Mouse (Mus musculus) CD4-positive, CD25-positive, alpha-beta regulatory T cell, adult 2 months (primary cell): ENCODE measurements around the gene Rnf182.

ENCODE experiments used
- DNase-seq: peaks from one replicate; pipeline ENCODE4 v3.0.0-alpha.2; 2012; ENCODE audit warnings: low read depth, low spot score

Rnf182 gene

DNA sequence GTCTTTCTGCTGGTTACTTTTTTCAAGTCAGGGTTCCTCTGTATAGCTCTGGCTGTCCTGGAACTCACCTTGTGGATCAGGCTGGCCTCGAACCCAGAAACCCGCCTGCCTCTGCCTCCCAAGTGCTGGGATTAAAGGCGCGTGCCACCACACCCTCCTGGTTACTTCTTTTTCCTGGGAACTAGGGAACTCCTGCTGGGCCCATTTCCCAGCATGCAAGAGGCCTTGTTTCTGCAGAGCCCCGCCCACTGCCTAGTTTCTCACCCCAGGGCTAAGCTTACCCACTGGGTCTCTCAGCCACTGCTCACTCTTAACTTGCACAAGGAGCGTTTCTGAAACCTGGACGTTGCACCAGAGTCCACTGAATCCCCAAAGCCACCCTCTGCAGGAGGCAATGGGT is 80.5 kb downstream of the Rnf182 start:
- DNase-seq, result no peak

DNA sequence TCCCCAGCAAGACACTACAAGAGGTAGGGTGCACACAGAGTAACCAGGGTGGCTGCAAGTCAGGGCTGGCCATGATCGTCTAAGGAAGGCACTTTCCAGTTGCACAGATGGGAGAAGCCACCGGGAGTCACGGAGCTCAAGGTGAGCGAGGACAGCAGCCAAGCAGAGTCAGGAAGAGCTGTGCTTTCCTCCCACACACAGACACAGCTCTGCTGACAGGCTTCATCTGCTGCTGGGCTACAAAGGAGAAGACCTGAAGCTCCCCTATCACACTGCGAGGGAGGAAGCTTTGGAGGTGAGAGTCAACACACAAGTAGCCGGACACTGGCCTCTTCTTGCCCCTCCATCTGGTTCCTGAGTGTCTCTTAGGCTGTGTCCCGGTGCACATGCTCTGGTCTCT is 83.0 kb downstream of the Rnf182 start:
- no peak for DNase-seq

DNA sequence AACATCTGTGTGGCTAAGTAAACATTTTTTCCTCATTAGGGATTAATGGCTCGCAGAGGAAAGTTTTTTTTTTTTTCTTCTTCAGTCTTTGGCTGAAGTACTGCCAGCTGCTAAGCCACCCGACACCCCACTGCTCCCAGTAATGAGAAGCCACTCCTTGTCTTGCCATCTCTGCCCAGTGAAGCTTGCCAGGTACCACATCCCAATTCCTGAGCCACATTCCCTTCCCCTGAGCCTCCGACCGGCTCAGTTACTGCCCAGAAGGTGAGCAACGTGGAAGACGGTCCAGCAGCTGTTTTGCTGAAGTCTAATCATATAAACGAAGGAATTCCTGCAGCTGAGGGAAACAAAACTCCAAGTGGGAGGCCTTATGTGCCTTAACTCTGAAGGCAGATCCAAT is 88.0 kb downstream of the Rnf182 start:
- no peak for DNase-seq

DNA sequence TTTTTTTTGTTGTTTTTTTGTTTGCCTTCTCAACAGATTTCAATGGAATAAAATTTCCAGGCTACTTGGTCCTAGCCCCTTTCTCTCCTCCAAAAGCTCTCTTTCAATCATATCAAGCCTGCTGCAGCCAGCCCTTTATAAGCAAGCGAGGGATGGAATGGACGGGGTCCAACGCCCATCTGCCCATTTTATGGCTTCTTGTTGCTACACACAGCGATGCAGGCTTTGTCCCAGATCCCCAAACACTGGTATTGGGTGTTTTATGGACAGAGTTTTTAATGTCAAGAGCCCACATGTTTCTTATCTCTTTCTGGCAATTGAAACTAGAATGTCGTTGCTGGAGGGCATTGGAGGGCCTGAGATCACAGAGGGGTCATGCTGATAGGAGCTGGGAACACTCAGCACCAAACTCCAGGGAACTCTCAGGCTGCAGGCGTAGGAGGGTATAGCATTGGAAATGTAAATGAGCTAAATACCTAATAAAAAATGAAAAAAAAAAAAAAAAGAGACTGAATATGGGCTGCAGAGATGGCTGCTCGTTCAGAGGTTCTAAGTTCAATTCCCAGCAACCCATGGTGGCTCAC is 89.1 kb downstream of the Rnf182 start:
- no peak for DNase-seq

DNA sequence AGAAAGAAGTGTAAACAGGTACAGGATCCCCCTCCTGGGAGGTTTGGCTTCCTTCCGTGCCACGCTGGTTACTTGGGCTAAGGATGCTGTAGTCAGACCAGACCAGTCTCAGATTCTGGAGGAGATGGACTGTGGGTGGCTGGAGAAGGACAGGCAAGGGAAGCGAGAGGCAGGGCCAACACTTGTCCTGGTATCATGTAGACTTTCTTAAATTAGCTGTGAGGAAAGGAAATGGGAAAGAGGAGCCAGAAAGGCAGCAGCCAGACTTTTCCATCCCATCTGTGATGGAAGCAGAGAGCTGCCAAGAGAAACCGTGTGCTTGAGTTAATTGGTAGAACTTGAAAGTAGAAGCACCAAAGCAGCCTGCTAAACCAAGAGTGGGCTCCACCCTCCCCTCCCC is 90.9 kb downstream of the Rnf182 start:
- DNase-seq, result no peak

DNA sequence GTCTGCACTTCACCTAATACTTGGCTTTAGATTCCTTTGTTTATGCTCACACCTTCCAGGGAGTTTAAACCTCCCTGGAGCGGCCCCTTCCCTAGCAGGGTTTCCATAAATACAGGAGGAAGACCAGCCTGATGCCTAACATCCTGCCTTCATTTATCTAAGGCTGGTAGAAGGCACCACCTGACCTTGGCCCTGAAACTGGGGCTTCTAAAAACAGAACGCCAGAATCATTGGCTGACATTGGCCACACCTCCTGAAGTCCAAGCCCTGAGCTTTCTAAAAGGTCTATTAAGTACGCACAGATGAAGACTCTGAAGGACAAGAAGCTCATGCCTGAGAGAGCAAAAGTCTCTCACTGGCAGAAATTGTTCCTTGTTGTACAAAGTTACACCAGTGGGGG is 94.0 kb downstream of the Rnf182 start:
- no peak for DNase-seq

DNA sequence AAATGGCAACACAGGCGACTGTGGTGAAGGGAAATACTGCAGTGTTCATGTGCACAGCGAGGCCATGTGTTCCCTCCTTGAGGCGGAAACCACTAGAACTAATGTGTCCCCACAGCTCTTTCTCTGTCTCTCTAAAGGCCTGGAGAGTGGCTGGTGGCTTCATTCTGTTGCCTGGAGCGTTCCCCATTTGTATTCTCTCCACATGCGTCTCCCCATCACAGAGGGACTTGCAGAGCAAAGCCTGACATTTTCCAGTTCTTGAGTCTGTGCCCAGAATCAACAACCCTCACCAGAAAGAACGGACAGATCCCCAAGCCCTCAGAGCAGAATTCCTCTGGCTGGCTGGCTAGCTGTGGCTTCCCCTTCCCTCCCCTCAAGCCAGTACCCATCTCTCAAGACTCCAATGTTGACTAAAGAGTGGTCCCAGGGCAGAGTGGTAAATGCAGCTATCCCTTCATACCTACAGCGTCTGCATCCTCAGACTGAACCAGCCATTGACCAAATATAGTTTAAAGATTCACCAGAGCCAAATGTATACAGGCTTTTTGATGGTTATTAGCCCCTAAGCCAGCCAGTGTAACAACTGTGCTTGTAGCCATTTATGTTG is 96.3 kb downstream of the Rnf182 start:
- DNase-seq, result no peak

DNA sequence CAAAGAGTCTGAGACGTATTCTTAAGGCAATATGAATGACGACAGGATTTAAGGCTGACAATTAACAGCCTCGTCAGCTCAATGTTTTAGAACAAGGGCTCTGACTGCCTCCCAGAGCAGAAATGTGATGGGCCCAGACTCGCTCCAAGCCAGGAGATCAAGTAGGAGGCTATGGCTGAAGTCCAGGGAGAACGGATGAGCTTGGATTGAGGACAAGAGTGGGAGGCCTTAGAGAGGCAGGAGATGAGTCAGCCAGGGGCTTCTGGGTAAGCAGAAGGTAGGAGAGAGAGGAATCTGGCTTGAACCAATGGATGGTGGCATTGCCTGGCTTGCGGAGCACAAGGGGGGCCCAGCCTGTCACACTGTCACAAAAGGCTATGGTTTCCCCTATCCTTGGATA is 99.2 kb downstream of the Rnf182 start:
- DNase-seq, result no peak

DNA sequence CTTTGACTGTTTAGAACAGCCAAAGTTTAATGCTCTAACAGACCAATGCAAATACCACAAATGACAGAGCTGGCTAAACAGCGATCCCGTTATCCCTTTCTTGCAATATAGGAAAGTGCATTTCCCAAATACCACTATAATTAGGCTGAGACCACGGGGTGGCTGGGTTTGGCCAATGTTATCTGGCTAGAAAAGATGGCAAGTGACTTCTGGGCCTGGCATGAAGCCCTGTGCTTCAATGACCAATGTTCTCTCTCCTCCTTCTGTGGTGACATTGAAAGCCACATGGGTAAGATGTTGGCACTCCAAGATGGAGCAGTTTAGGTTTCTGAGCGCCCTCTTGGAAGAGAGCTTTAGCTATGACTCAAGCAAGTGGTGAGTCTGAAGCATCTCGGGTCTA is 100.0 kb downstream of the Rnf182 start:
- no peak for DNase-seq

DNA sequence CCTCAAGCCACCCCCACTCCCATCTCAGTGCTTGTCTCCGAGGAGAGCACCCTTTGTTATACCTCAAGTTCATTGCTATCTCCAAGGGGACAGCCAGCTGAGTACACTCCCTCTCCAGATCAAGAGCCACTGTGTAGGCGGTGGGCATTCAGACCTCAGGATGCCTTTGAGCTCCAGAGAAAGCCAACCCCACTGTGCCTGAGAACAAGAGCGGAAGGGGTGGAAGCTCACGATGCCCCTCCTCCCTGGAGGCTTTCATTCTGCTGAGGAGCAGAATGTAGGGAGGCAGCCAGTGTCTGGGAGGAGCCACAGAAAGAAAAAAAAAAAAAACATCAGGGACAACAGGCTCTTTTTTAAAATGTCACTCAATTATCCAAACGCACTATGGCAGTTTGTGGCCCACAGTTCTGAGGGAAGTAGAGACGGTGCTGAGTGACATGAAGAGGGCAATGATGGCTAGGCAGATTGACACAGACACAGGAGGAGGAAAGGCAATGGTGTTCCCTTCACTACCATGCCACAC is 101.1 kb downstream of the Rnf182 start:
- no peak for DNase-seq

DNA sequence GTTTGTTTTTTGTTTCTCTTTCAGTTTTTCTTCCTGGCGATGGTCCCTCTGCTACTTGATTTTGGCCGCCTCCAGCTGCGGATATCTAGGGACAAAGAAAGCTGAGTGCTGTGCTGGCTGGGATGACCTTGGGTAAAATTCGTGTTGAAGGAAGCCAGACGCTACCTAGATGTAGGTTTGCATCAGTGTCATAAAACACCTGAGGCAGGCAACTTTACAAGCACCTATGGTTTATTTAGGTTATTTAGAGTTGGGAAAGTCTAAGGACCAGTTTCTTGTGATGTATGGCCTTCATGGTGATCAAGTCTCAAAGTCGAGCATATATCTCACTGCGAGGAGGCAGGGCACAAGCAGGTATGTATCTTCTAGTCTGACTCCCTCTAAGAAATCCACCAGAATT is 102.7 kb downstream of the Rnf182 start:
- no peak for DNase-seq

DNA sequence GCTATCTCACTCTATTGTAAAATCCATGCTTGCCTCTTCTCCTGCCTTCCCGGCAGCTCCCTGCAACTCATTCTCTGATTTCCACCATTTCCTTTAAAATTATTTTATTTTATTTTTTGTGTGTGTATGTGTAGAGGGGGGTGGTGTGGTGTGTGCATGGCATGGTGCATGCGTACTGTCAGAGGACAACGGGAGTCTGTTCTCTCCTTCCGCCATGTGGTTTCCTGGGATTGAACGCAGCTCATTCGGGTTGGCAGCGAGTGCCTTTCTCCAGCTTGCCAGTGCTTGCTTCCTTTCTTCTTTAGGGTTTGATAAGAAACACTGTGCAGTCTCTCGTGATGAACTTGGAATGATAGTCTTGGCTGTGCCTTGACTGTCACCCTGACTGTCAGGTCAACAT is 105.0 kb downstream of the Rnf182 start:
- no peak for DNase-seq
